Mouse (Mus musculus) telencephalon, adult 2 months (tissue): ENCODE results near the gene Hspd1.

ENCODE experiments used
- DNase-seq: peaks from one replicate; pipeline ENCODE4 v3.0.0-alpha.2; 2011; ENCODE audit warnings: low read depth, low spot score

Hspd1 gene

GRCm38 (mm10) chr1:55042246-55042645, 45.8 kb downstream of the Hspd1 start:
- DNase-seq = no peak

- no peak for DNase-seq
Measured at GRCm38 (mm10) chr1:55041691-55042090, 46.4 kb downstream of the Hspd1 start.

GRCm38 (mm10) chr1:55039944-55040343, 48.1 kb downstream of the Hspd1 start:
- DNase-seq = no peak

- no peak for DNase-seq
Measured at GRCm38 (mm10) chr1:55031026-55031779, 56.8 kb downstream of the Hspd1 start.

- DNase-seq = no peak
Measured at GRCm38 (mm10) chr1:55029446-55029845, 58.6 kb downstream of the Hspd1 start.

- DNase-seq = no peak
Measured at GRCm38 (mm10) chr1:55028512-55029249, 59.4 kb downstream of the Hspd1 start.

GRCm38 (mm10) chr1:55027966-55028365, 60.1 kb downstream of the Hspd1 start:
- no peak for DNase-seq
